Mouse (Mus musculus) limb, embryonic 15.5 days (tissue): ENCODE measurements at regions not wholly inside any gene's neighbourhood (a gene's known extent, or its start where the extent isn't known, plus 50 kb on each side); places are given as distances from the start of the nearest gene placed in this dataset.

Experiments
- ATAC-seq: fragments of 200-750 bp; cut with Nextera tagmentation; 2 replicates; pipeline ENCODE4 v1.8.0; 2017; ENCODE audit warnings: low read depth, moderate TSS enrichment; ENCODE audit not compliant: insufficient number of reproducible peaks, low FRiP score, low TSS enrichment
- H3K27ac ChIP-seq: fragments of 300-500 bp; sonication (generic); 2 replicates; pipeline ENCODE4 v1.5.1; 2015; ENCODE audit warnings: moderate library complexity, mild to moderate bottlenecking, inconsistent platforms
- H3K27me3 ChIP-seq: fragments of 300-500 bp; sonication (generic); 2 replicates; pipeline ENCODE4 v1.6.1; 2015; ENCODE audit warnings: inconsistent platforms
- H3K36me3 ChIP-seq: fragments of 300-500 bp; sonication (generic); 2 replicates; pipeline ENCODE4 v1.6.1; 2015; ENCODE audit warnings: inconsistent platforms
- H3K4me1 ChIP-seq: fragments of 300-500 bp; sonication (generic); 2 replicates; pipeline ENCODE4 v1.6.1; 2015; ENCODE audit warnings: inconsistent platforms
- H3K4me2 ChIP-seq: fragments of 300-500 bp; sonication (generic); 2 replicates; pipeline ENCODE4 v1.6.1; 2015; ENCODE audit warnings: mild to moderate bottlenecking, inconsistent platforms
- H3K4me3 ChIP-seq: fragments of 300-500 bp; sonication (generic); 2 replicates; pipeline ENCODE4 v1.5.1; 2015; ENCODE audit warnings: mild to moderate bottlenecking, inconsistent platforms
- H3K9ac ChIP-seq: fragments of 300-500 bp; sonication (generic); 2 replicates; pipeline ENCODE4 v1.6.1; 2015; ENCODE audit warnings: inconsistent platforms
- H3K9me3 ChIP-seq: fragments of 300-500 bp; sonication (generic); 2 replicates; pipeline ENCODE4 v1.6.1; 2016; ENCODE audit warnings: inconsistent platforms
- WGBS: fragments of 180-500 bp; shearing (Covaris S2); methylation state at CpG from one replicate; pipeline ENCODE4 v1.1.7; 2015; 5-methylcytosine and 5-hydroxymethylcytosine counted together

- H3K9ac ChIP-seq: no peak overlapping the region
- peaks cover 11% of the 10 kb centered on the region for H3K4me1 ChIP-seq
- H3K9me3 ChIP-seq: no peaks in the 10 kb centered on the region
- 82% methylated on average over 9 of the region's 9 CpGs for WGBS
- no peak overlapping the region for H3K4me3 ChIP-seq
- no peak overlapping the region for H3K27ac ChIP-seq
- no peak for ATAC-seq
- H3K27me3 ChIP-seq: no peaks in the 10 kb centered on the region
- H3K36me3 ChIP-seq: no peaks in the 10 kb centered on the region
- no peak overlapping the region for H3K4me2 ChIP-seq
These were observed 126.6 kb downstream of the Gm12728 start for GRCm38 (mm10) chr4:105916229-105916628.

- Histone ChIP-seq H3K4me2 (no peak overlapping the region), H3K9ac (no peak overlapping the region), H3K27ac (no peak overlapping the region), H3K27me3 (no peaks in the 10 kb centered on the region), H3K9me3 (no peaks in the 10 kb centered on the region), H3K4me3 (no peak overlapping the region), H3K4me1 (no peaks in the 10 kb centered on the region), H3K36me3 (no peaks in the 10 kb centered on the region)
- no peak for ATAC-seq
- 57% methylated on average over 6 of the region's 6 CpGs for WGBS
These were observed 135.2 kb downstream of the Gm12728 start for GRCm38 (mm10) chr4:105924781-105925382.

GRCm38 (mm10) chr4:105925506-105925905, 135.8 kb downstream of the Gm12728 start:
- Histone ChIP-seq H3K27ac (no peak overlapping the region), H3K4me3 (no peak overlapping the region), H3K27me3 (no peaks in the 10 kb centered on the region), H3K9ac (no peak overlapping the region), H3K36me3 (no peaks in the 10 kb centered on the region), H3K4me2 (no peak overlapping the region), H3K9me3 (no peaks in the 10 kb centered on the region), H3K4me1 (no peaks in the 10 kb centered on the region)
- no peak for ATAC-seq
- 87% methylated on average over 2 of the region's 2 CpGs for WGBS

- Histone ChIP-seq H3K4me2 (no peak overlapping the region), H3K9ac (no peak overlapping the region), H3K27me3 (no peaks in the 10 kb centered on the region), H3K9me3 (no peaks in the 10 kb centered on the region), H3K27ac (no peak overlapping the region), H3K36me3 (no peaks in the 10 kb centered on the region), H3K4me3 (no peak overlapping the region), H3K4me1 (no peaks in the 10 kb centered on the region)
- ATAC-seq: no peak
- 89% methylated on average over 10 of the region's 10 CpGs for WGBS
These were observed 140.0 kb downstream of the Gm12728 start for GRCm38 (mm10) chr4:105929658-105930057.

GRCm38 (mm10) chr4:105934971-105935370, 145.3 kb downstream of the Gm12728 start:
- Histone ChIP-seq H3K27me3 (no peaks in the 10 kb centered on the region), H3K4me2 (no peak overlapping the region), H3K27ac (no peak overlapping the region), H3K9me3 (no peaks in the 10 kb centered on the region), H3K4me3 (no peak overlapping the region), H3K36me3 (no peaks in the 10 kb centered on the region), H3K4me1 (peaks cover 4% of the 10 kb centered on the region; the same call in 1 of the 2 replicates), H3K9ac (no peak overlapping the region)
- WGBS: 70% methylated on average over 4 of the region's 4 CpGs
- no peak for ATAC-seq

GRCm38 (mm10) chr4:105936755-105937514, 147.3 kb downstream of the Gm12728 start:
- Histone ChIP-seq H3K4me3 (no peak overlapping the region), H3K4me1 (peaks cover 11% of the 10 kb centered on the region; the same call in 1 of the 2 replicates), H3K9ac (no peak overlapping the region), H3K36me3 (no peaks in the 10 kb centered on the region), H3K27ac (no peak overlapping the region), H3K4me2 (no peak overlapping the region), H3K27me3 (no peaks in the 10 kb centered on the region), H3K9me3 (no peaks in the 10 kb centered on the region)
- ATAC-seq: no peak
- 73% methylated on average over 7 of the region's 7 CpGs for WGBS

GRCm38 (mm10) chr4:105937587-105937986, 147.9 kb downstream of the Gm12728 start:
- WGBS: 82% methylated on average over 6 of the region's 6 CpGs
- peaks cover 11% of the 10 kb centered on the region; the same call in 1 of the 2 replicates for H3K4me1 ChIP-seq
- H3K27ac ChIP-seq: no peak overlapping the region

GRCm38 (mm10) chr4:105938886-105939285, 149.2 kb downstream of the Gm12728 start:
- Histone ChIP-seq H3K27ac (no peak overlapping the region), H3K27me3 (no peaks in the 10 kb centered on the region), H3K4me3 (no peak overlapping the region), H3K4me1 (peaks cover 11% of the 10 kb centered on the region; the same call in 1 of the 2 replicates), H3K9me3 (no peaks in the 10 kb centered on the region), H3K9ac (no peak overlapping the region), H3K4me2 (no peak overlapping the region), H3K36me3 (no peaks in the 10 kb centered on the region)
- 86% methylated on average over 11 of the region's 11 CpGs for WGBS
- ATAC-seq: no peak

More at GRCm38 (mm10) chr4:105937587-105937986, 147.9 kb downstream of the Gm12728 start:
- no peaks in the 10 kb centered on the region for H3K9me3 ChIP-seq
- ATAC-seq: no peak
- H3K4me2 ChIP-seq: no peak overlapping the region
- no peak overlapping the region for H3K4me3 ChIP-seq
- H3K27me3 ChIP-seq: no peaks in the 10 kb centered on the region
- no peak overlapping the region for H3K9ac ChIP-seq
- no peaks in the 10 kb centered on the region for H3K36me3 ChIP-seq

- Histone ChIP-seq H3K4me2 (no peak overlapping the region), H3K4me3 (no peak overlapping the region), H3K9ac (no peak overlapping the region), H3K27me3 (no peaks in the 10 kb centered on the region), H3K27ac (no peak overlapping the region), H3K36me3 (no peaks in the 10 kb centered on the region), H3K4me1 (peaks cover 11% of the 10 kb centered on the region; the same call in 1 of the 2 replicates), H3K9me3 (no peaks in the 10 kb centered on the region)
- ATAC-seq: no peak
- WGBS: 54% methylated on average over 11 of the region's 11 CpGs
These were observed 150.0 kb downstream of the Gm12728 start for GRCm38 (mm10) chr4:105939636-105940199.

- no peaks in the 10 kb centered on the region for H3K27me3 ChIP-seq
- no peak overlapping the region for H3K4me2 ChIP-seq
- no peaks in the 10 kb centered on the region for H3K36me3 ChIP-seq
- no peak overlapping the region for H3K27ac ChIP-seq
- no peak overlapping the region for H3K9ac ChIP-seq
- ATAC-seq: no peak
- 86% methylated on average over 7 of the region's 7 CpGs for WGBS
- H3K9me3 ChIP-seq: no peaks in the 10 kb centered on the region
- no peak overlapping the region for H3K4me3 ChIP-seq
- H3K4me1 ChIP-seq: peaks cover 11% of the 10 kb centered on the region; the same call in 1 of the 2 replicates
These were observed 151.2 kb downstream of the Gm12728 start for GRCm38 (mm10) chr4:105940891-105941290.

GRCm38 (mm10) chr4:105941785-105942184, 152.1 kb downstream of the Gm12728 start:
- Histone ChIP-seq H3K27ac (no peak overlapping the region), H3K4me1 (peaks cover 11% of the 10 kb centered on the region; the same call in 1 of the 2 replicates), H3K36me3 (no peaks in the 10 kb centered on the region), H3K9me3 (no peaks in the 10 kb centered on the region), H3K9ac (no peak overlapping the region), H3K27me3 (no peaks in the 10 kb centered on the region), H3K4me3 (no peak overlapping the region), H3K4me2 (no peak overlapping the region)
- 41% methylated on average over 7 of the region's 7 CpGs for WGBS
- no peak for ATAC-seq

- no peak overlapping the region for H3K4me2 ChIP-seq
- H3K4me1 ChIP-seq: peaks cover 7% of the 10 kb centered on the region; the same call in 1 of the 2 replicates
- H3K4me3 ChIP-seq: no peak overlapping the region
- H3K27me3 ChIP-seq: no peaks in the 10 kb centered on the region
- no peak overlapping the region for H3K27ac ChIP-seq
- no peaks in the 10 kb centered on the region for H3K9me3 ChIP-seq
- WGBS: 51% methylated on average over 5 of the region's 5 CpGs
- ATAC-seq: no peak
- H3K36me3 ChIP-seq: no peaks in the 10 kb centered on the region
- no peak overlapping the region for H3K9ac ChIP-seq
These were observed 155.3 kb downstream of the Gm12728 start for GRCm38 (mm10) chr4:105944962-105945361.
